Mouse (Mus musculus): Measurements from ENCODE around the gene Prex1. TPM values are rescaled to one million over a fixed set of nuclear protein-coding genes. Genes with fewer than 3 reads are reported as not detected.
"Not testable (repeated sequence)": the region's sequence is repeated elsewhere in the genome, so short reads cannot be mapped to it uniquely, and the experiment has no call there.

Gene Prex1
- 1 to 10 TPM; 3.7 to 5.0 TPM for total RNA-seq (2021)
- long read RNA-seq, experiment 1, partial matches to known transcripts: 0 of 2 reads
- long read RNA-seq, experiment 1, other reads (novel, unspliced or antisense): 2 of 2 reads
- long read RNA-seq, experiment 2, partial matches to known transcripts: 2 of 3 reads
- long read RNA-seq, experiment 2, other reads (novel, unspliced or antisense): 1 of 3 reads

GRCm38 (mm10) chr2:166713690-166714426, at the start of gene Prex1:
Gene Prex1 (minus strand): TSS chr2:166713832.
- peak; percentile 98 to 99 for DNase-seq

GRCm38 (mm10) chr2:166757969-166758368, 44.3 kb upstream of the Prex1 start:
- intact Hi-C loops (cut with DNase I): no loop called here
- no peak for DNase-seq

More at GRCm38 (mm10) chr2:166713690-166714426, at the start of gene Prex1:
- intact Hi-C loops (cut with DNase I): loop anchor here (5.0 kb wide), 1 partner anchor 107 kb away; no protein-coding TSS in a partner anchor

DNA sequence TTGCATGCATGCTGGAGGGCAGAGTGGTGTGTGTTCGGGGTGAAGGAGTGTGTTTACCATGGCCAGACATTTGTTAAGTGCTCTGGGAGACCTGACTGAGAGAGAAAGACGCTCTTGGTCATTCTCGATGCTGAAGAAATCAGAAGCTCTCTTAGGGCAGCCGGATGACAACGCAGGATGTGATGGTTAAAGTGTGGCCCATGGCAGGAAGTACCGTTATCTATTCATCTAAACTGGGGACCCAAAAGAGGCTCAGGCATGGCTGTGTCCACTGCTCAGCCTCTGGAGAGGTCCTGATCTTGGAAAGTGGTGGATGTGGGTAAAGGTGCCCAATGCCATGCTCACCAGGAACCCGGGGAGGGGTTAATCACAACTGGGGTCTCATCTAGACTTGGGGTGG, 41.1 kb upstream of the Prex1 start:
- intact Hi-C loops (cut with DNase I): no loop called here
- DNase-seq: no peak

GRCm38 (mm10) chr2:166754194-166754593, 40.6 kb upstream of the Prex1 start:
- intact Hi-C loops (cut with DNase I): no loop called here

GRCm38 (mm10) chr2:166750620-166751191, 37.1 kb upstream of the Prex1 start:
- intact Hi-C loops (cut with DNase I): no loop called here
- DNase-seq: no peak

More at GRCm38 (mm10) chr2:166754194-166754593, 40.6 kb upstream of the Prex1 start:
- no peak for DNase-seq

GRCm38 (mm10) chr2:166746261-166746913, 32.8 kb upstream of the Prex1 start:
- DNase-seq; intact Hi-C loops (cut with DNase I): not testable (repeated sequence)

GRCm38 (mm10) chr2:166745849-166746248, 32.2 kb upstream of the Prex1 start:
- intact Hi-C loops (cut with DNase I): no loop called here
- DNase-seq: no peak

DNA sequence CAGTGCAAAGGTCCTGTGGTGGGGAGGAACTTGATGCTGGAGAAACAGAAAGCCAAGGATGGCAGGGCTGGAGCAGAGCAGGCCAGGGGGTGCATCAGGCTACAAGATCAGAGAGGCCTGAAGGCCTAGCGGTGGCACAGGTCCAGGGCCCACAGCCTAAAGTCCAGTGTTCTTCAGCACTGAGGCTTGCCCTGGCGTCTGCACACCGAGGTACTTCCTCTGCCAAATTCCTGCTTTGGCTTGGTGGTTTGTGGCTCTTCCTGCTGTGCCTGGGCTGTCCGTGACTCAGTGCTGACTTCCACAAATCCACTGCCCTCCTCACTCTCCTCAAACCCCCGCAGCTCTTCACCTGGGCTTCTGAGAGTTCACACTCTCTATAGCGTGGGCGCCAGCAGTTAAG, 30.8 kb upstream of the Prex1 start:
- intact Hi-C loops (cut with DNase I): no loop called here
- DNase-seq: peak in 1 of 2 experiments; percentile 26

GRCm38 (mm10) chr2:166743504-166743903, 29.9 kb upstream of the Prex1 start:
- no peak for DNase-seq
- intact Hi-C loops (cut with DNase I): no loop called here

- intact Hi-C loops (cut with DNase I): no loop called here
- no peak for DNase-seq
These were observed 27.8 kb upstream of the Prex1 start for GRCm38 (mm10) chr2:166741445-166741844.

DNA sequence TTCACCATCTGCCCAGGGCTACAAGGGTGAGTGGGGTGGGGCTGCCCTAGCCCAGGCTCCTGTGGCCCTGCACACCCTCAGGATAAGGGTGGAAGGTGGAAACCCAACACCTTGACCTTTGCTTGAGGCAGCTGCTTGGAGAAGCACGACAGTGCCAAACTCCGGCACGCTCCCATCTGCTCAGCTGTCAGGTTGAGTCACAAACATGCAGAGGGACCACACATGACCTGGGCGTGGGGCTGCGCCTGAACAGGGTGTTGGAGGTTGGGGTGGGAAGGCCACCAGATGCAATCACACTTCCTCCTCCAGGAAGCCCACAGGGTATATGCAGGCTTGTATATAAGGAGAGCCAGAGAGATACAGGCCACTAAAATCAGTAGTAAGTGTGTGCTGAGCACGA, 26.8 kb upstream of the Prex1 start:
- intact Hi-C loops (cut with DNase I): no loop called here
- DNase-seq: peak; percentile 29 to 52

DNA sequence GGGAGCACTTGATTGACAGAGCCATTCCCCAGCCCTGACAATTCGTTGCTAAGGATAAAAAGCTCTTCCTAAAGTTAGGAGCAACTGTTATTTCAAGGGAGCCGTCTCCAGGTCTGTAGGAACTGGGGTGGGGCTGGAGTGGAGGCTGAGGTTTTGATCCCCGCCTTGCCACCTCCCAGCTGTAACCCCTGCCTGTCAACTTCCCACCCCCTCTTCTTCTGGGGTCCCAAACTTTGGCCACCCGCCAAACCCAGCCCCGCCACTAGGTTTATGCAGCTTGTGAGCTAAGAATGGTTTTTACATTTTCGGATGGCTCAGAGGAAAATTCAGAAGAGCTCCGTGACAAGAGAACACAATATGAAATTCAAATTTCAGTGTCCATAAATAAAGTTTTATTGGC, 23.7 kb upstream of the Prex1 start:
- intact Hi-C loops (cut with DNase I): no loop called here

GRCm38 (mm10) chr2:166735469-166736001, 21.9 kb upstream of the Prex1 start:
- intact Hi-C loops (cut with DNase I): no loop called here
- DNase-seq: no peak

More for the DNA sequence above, 23.7 kb upstream of the Prex1 start:
- DNase-seq: no peak

- intact Hi-C loops (cut with DNase I): no loop called here
- no peak for DNase-seq
These were observed 19.2 kb upstream of the Prex1 start for GRCm38 (mm10) chr2:166732860-166733259.

GRCm38 (mm10) chr2:166732146-166732545, 18.5 kb upstream of the Prex1 start:
- intact Hi-C loops (cut with DNase I): no loop called here
- DNase-seq: no peak

GRCm38 (mm10) chr2:166731102-166731883, 17.7 kb upstream of the Prex1 start:
- intact Hi-C loops (cut with DNase I); DNase-seq: not testable (repeated sequence)

- DNase-seq: no peak
- intact Hi-C loops (cut with DNase I): no loop called here
These were observed 16.9 kb upstream of the Prex1 start for GRCm38 (mm10) chr2:166730567-166730915.

- DNase-seq: peak; percentile 62 to 66
- intact Hi-C loops (cut with DNase I): no loop called here
These were observed 16.3 kb upstream of the Prex1 start for GRCm38 (mm10) chr2:166729656-166730566.

DNA sequence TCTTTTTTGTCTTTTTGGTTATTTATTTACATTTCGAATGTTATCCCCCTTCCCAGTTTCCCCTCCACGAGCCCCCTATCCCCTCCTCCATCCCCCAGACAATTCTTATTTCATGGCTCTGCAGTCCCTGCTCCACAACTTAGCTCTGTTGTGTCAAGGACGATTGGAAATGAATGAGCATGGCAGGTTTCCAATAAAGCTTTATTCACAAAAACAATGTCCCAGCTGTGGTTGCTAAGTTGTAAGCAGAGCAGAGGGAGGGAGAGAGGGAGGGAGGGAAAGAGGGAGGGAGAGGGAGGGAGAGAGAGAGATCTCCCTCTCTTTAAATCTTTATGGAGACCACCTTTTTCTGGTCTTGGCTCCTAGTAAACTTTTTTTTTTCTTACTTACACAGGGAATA, 15.4 kb upstream of the Prex1 start:
- intact Hi-C loops (cut with DNase I): no loop called here
- DNase-seq: no peak

Measured in gastrocnemius, postnatal 36 days (tissue).